Mouse (Mus musculus) megakaryocyte, embryonic 14.5 days (primary cell): ENCODE data around the gene Upk3b. TPM values are rescaled to one million over a fixed set of nuclear protein-coding genes. Genes with fewer than 3 reads are reported as not detected.
A peak's percentile ranks its signal among the peaks of the same experiment; 100 is the strongest.

Source experiments
- H3K27me3 ChIP-seq: replicated peaks from 2 replicates; pipeline ENCODE3; 2012; ENCODE audit warnings: inconsistent platforms
- H3K36me3 ChIP-seq: replicated peaks from 2 replicates; pipeline ENCODE3; 2012; ENCODE audit warnings: low read length, inconsistent platforms, mixed read lengths
- H3K4me1 ChIP-seq: 2 replicates; pipeline ENCODE4 v1.6.1; 2012; ENCODE audit warnings: inconsistent platforms
- H3K4me3 ChIP-seq: replicated peaks from 2 replicates; pipeline ENCODE3; 2012; ENCODE audit warnings: moderate library complexity, mild to moderate bottlenecking, inconsistent platforms
- H3K9me3 ChIP-seq: 2 replicates; pipeline ENCODE4 v1.6.1; 2012; ENCODE audit warnings: inconsistent platforms
- FLI1 ChIP-seq: IDR thresholded peaks from 2 replicates; pipeline ENCODE4 v1.6.1; 2012; ENCODE audit warnings: low read length, inconsistent platforms, mixed read lengths
- GATA1 ChIP-seq: IDR thresholded peaks from 3 replicates; pipeline ENCODE4 v1.6.1; 2012; ENCODE audit warnings: mixed read lengths, low read length, inconsistent platforms, borderline replicate concordance
- polyA plus RNA-seq: library from polyadenylated mRNA; stranded (reverse); fragments of >175 nt; gene quantifications from 2 replicates; pipeline ENCODE4 v1.2.3, GENCODE M21; 2012; ENCODE audit warnings: low replicate concordance; ENCODE audit not compliant: insufficient read depth

Upk3b gene
- polyA plus RNA-seq, 1 experiment = 0.06 TPM

GRCm38 (mm10) chr5:136084891-136085651 lies 46.8 kb downstream of the Upk3b start:
- Histone ChIP-seq H3K4me1 (peaks cover 47% of the 10 kb centered on the region), H3K9me3 (peaks cover 2% of the 10 kb centered on the region; the same call in 1 of the 2 replicates), H3K36me3 (no peaks in the 10 kb centered on the region), H3K4me3 (peak overlapping the region; percentile 93), H3K27me3 (peaks cover 44% of the 10 kb centered on the region)
- TF ChIP-seq FLI1 (no peak), GATA1 (no peak)

- TF ChIP-seq FLI1 = no peak
- TF ChIP-seq GATA1 = no peak
- Histone ChIP-seq H3K27me3 (peaks cover 52% of the 10 kb centered on the region), H3K4me3 (peak overlapping the region; percentile 52), H3K4me1 (peaks cover 51% of the 10 kb centered on the region), H3K36me3 (no peaks in the 10 kb centered on the region), H3K9me3 (peaks cover 2% of the 10 kb centered on the region; the same call in 1 of the 2 replicates)
Observed at GRCm38 (mm10) chr5:136086290-136086689, 48.0 kb downstream of the Upk3b start.

GRCm38 (mm10) chr5:136088821-136089575 lies 50.7 kb downstream of the Upk3b start:
- Histone ChIP-seq H3K9me3 (no peaks in the 10 kb centered on the region), H3K27me3 (peaks cover 71% of the 10 kb centered on the region), H3K4me1 (peaks cover 43% of the 10 kb centered on the region), H3K36me3 (no peaks in the 10 kb centered on the region), H3K4me3 (no peak overlapping the region)
- TF ChIP-seq FLI1 = no peak
- no peak for TF ChIP-seq GATA1

- Histone ChIP-seq H3K9me3 (no peaks in the 10 kb centered on the region), H3K4me3 (no peak overlapping the region), H3K4me1 (peaks cover 36% of the 10 kb centered on the region), H3K27me3 (peaks cover 60% of the 10 kb centered on the region), H3K36me3 (no peaks in the 10 kb centered on the region)
- TF ChIP-seq FLI1 (no peak), GATA1 (no peak)
Observed at GRCm38 (mm10) chr5:136091927-136092326, 53.6 kb downstream of the Upk3b start.

GRCm38 (mm10) chr5:136094249-136095010 lies 56.1 kb downstream of the Upk3b start:
- peaks cover 30% of the 10 kb centered on the region for H3K4me1 ChIP-seq
- peaks cover 55% of the 10 kb centered on the region for H3K27me3 ChIP-seq
- H3K36me3 ChIP-seq = no peaks in the 10 kb centered on the region

GRCm38 (mm10) chr5:136095089-136095488 lies 56.8 kb downstream of the Upk3b start:
- TF ChIP-seq GATA1 (no peak), FLI1 (no peak)
- Histone ChIP-seq H3K4me3 (peak overlapping the region; percentile 60), H3K27me3 (peaks cover 54% of the 10 kb centered on the region), H3K36me3 (no peaks in the 10 kb centered on the region), H3K9me3 (no peaks in the 10 kb centered on the region), H3K4me1 (peaks cover 30% of the 10 kb centered on the region)

More at GRCm38 (mm10) chr5:136094249-136095010, 56.1 kb downstream of the Upk3b start:
- no peaks in the 10 kb centered on the region for H3K9me3 ChIP-seq
- peak overlapping the region; percentile 76 for H3K4me3 ChIP-seq
- TF ChIP-seq FLI1 (no peak), GATA1 (no peak)

Other genes starting within 250 kb of the Upk3b start
- 0.13 and 1.9 TPM in 2 replicates for gene Srrm3, start 231.6 kb upstream of the Upk3b start, polyA plus RNA-seq
- 0.79 TPM in 1 of 2 replicates, not detected in the other for gene Hspb1, start 150.6 kb upstream of the Upk3b start, polyA plus RNA-seq
- gene Ywhag, start 103.9 kb upstream of the Upk3b start, polyA plus RNA-seq = 121 and 148 TPM in 2 replicates
- gene Ssc4d, start 64.0 kb upstream of the Upk3b start, polyA plus RNA-seq = 5.0 and 13.7 TPM in 2 replicates
- gene Zp3, start 58.4 kb upstream of the Upk3b start, polyA plus RNA-seq = not detected in 2 replicates
- 23.7 and 30.1 TPM in 2 replicates for gene Dtx2, start 43.7 kb upstream of the Upk3b start, polyA plus RNA-seq
- not detected in 2 replicates for gene Upk3bl, start 16.0 kb downstream of the Upk3b start, polyA plus RNA-seq
- gene Rasa4, start 45.4 kb downstream of the Upk3b start, polyA plus RNA-seq = 4.4 and 18.1 TPM in 2 replicates
- gene Polr2j, start 78.1 kb downstream of the Upk3b start, polyA plus RNA-seq = 14.7 and 91.2 TPM in 2 replicates
- 47.2 and 54.5 TPM in 2 replicates for gene Lrwd1, start 97.6 kb downstream of the Upk3b start, polyA plus RNA-seq
- 37.3 and 77.1 TPM in 2 replicates for gene Alkbh4, start 97.7 kb downstream of the Upk3b start, polyA plus RNA-seq
- gene Orai2, start 132.2 kb downstream of the Upk3b start, polyA plus RNA-seq = 23.2 and 25.7 TPM in 2 replicates
- gene Prkrip1, start 160.5 kb downstream of the Upk3b start, polyA plus RNA-seq = 19.4 and 67.8 TPM in 2 replicates
- gene Sh2b2, start 208.1 kb downstream of the Upk3b start, polyA plus RNA-seq = 10.7 and 17.8 TPM in 2 replicates